Mouse (Mus musculus) spleen, postnatal 36 days (tissue): ENCODE measurements around the gene Ccng2.

ENCODE experiments used
- DNase-seq, 2 experiments: peaks; one replicate each; pipeline ENCODE4 v3.0.0; 2022; ENCODE audit warnings: low spot score in 2 of 2, mixed read lengths in 1 of 2

Ccng2 gene

GRCm38 (mm10) chr5:93263396-93264075, 3.5 kb upstream of the Ccng2 start:
- peak; percentile 31 to 36 for DNase-seq

GRCm38 (mm10) chr5:93264136-93264700, 2.8 kb upstream of the Ccng2 start:
- no peak for DNase-seq

DNA sequence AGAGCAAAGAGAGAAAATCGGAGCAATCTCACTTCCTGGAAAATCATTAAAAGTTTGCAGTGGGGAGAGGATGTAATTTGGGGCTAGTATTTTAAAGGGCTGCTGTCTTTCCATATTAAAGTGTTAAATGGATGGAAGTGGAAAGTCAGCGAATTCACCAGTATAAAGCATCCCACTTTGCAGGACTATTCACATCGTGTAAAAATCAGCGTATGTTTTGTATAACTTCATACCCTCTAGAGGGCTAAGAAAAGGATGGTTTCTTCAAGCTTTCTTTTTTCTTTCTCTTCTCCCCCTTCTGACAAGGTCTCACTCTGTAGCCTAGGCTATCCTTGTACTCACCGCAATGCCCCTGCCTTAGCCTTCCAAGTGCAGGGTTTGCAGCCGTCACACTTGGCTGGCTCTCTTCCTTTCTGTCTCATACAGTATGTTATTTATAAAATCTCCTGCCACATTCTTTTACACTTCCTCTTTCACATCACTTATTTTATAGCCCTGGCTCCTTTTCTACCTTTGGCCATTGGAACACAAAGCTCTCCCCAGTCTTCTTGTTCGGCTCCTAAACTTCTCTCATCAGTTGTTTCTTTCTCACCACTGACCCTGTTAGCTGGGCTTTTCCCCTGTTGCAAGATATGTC, 1.8 kb upstream of the Ccng2 start:
- DNase-seq = peak; percentile 70 to 79

DNA sequence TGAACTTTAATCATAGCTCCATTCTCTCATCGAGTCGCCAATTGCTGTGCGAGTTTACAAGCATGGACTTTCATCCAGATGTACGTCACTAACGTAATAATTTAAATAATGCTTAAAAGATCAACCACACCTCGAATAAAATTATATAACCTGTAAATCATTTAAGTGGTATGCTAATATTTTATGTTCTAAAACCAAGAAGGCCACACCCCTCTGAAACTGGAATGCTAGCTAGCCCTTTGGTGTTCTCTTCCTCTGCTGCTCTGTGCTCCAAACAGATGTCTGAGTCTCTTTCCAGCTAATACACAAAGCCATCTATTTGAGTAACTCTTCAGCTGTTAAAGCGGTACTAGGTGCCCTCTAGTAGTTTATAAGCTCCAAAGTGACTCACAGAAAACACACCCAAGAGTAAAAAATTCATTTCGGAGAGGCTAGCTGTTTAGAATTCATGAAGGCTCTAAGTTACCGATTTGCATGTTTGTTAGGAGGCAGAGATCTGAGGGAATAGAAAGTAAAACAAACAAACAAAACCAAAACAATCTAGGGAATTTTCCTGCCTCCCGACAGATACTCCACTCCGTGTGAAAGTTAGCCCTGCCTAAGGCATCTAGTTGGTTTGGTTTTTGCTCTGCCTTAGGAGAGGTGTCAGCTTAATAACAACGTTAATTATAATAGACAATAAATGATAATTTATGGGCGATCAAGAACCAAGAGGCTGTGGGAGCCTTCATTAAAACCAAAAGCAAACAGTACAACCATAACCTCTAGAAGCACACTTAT, 1.1 kb upstream of the Ccng2 start:
- peak in 1 of 2 experiments; percentile 25 for DNase-seq

- DNase-seq = peak; percentile 88 to 90
Measured at GRCm38 (mm10) chr5:93267851-93268606, 972 bp downstream of the Ccng2 start.

GRCm38 (mm10) chr5:93270095-93270494, 3.0 kb downstream of the Ccng2 start:
- DNase-seq = no peak

DNA sequence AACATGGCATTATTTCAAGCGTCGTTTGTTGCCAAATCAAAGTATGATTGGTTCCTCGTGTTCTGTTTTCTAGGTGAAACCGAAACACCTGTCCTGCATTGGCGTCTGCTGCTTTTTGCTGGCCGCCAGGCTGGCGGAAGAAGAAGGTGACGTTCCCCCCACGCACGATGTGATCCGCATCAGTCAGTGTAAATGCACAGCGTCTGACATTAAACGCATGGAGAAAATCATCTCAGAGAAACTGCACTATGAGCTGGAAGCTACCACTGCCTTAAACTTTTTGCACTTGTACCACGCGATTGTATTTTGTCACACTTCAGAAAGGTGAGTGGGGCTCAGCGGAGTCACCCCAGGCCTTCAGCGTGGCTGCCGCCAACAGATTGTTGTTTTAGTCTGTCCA, 3.7 kb downstream of the Ccng2 start:
- no peak for DNase-seq

DNA sequence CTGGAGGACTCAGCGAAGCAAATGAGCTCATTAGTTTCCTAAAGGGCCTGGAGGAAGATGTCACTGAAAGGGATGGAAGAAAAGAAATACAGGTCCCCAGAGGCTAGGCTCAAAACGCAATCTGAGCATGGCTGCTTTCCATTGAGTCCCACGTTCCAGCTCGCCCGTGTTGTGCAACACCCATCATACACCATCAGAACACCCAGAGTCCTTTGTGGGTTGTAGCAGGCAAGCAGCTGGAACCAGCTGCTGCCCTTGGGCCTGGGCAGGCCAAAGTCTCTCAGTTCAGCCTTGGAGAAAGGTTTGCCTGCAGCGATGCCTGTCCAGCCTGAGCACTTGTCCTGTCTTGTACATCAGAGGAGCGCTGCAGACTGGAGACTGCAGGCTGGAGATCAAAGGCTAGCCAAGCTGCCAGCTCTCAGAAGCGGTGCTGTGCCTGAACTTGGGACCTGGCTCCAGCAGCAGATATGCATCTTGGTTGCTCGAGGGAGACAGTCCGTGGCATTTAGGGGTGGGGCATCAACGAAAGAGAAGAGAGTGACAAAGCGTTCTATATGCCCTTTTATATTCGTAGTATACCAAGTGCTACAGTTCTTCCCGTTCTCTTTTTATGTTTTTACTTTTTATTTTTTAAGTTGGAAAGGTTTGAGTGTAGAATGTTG, 15.5 kb downstream of the Ccng2 start:
- no peak for DNase-seq

- no peak for DNase-seq
Measured at GRCm38 (mm10) chr5:93283109-93283508, 16.1 kb downstream of the Ccng2 start.

DNA sequence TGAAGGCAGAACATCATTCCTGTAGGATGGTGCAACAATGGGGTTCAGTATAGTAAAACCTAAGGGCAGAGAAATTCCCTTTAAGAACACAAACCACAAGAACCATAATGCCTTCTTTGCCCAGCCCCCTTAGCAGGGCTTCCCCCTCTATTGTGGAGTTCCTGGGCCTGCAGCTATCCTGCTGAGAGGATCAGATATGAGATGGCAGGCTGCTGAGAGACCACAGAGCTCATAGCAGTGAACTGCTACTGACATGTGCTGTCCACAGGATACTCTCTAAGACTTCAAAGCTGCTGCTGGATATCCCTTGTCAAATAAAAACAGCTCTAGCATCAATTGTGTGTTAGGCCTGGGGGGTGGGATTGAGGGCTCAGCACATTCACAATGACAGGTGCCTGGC, 21.5 kb downstream of the Ccng2 start:
- DNase-seq = no peak

GRCm38 (mm10) chr5:93290282-93290681, 23.2 kb downstream of the Ccng2 start:
- no peak for DNase-seq

DNA sequence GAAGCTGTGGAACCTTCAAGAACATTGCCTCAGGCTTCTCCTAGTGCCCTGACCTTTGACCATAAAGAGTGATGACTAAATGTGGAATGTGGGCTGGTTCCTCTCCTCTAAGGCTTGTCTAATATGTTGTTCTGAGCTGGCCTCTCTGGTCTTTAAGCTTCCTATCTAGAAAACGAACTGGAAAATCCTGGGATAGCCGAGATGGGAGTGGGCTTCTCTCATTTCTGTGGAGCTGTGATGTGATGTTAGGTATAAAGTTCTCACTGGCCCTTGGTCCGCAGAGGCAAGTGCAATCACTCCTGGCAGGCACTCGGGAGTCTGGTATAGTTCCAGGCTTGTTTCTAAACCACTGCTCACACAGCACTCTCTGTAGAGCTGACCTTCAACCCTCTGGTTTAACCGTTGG, 29.3 kb downstream of the Ccng2 start:
- DNase-seq = no peak

- DNase-seq = no peak
Measured at GRCm38 (mm10) chr5:93296754-93297153, 29.7 kb downstream of the Ccng2 start.

DNA sequence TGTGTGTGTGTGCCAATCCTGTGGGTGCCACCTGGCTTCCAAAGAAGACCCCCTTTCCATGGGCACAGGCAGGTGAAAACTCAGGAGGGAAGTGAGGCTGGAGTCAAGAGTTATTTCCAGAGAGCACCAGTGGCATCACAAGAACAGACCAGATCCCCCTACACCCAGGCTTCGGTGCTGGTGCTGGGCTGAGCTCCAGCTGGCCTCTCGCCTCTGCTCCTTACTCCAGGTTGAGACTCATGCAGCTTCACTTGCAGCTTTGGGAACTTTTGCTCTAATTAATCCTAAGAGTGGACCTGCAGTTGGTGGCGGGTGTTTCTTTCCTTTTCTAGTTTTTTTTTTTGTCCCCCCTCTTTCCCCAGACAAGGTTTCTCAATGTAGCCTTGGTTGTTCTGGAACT, 30.3 kb downstream of the Ccng2 start:
- no peak for DNase-seq

- no peak for DNase-seq
Measured at GRCm38 (mm10) chr5:93305126-93305830, 38.2 kb downstream of the Ccng2 start.

DNA sequence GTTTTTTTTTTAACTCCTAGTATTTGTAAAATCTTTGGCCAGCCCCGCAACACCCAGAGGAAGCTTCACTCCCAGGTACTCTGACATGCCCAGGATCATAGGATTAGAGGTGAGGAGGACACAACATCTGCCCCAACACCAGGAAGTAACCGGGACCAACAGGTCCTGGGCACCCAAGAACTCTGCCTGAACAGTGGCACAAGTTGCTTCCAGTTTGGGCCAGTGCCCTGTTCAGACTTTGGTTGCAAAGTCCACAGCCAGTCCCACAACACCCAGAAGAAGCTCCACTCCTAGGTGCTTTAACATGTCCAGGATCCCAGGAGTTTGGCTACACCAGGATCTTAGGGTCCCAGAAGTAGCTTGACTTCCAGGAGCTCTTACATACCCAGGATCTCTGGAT, 41.9 kb downstream of the Ccng2 start:
- DNase-seq = no peak

DNA sequence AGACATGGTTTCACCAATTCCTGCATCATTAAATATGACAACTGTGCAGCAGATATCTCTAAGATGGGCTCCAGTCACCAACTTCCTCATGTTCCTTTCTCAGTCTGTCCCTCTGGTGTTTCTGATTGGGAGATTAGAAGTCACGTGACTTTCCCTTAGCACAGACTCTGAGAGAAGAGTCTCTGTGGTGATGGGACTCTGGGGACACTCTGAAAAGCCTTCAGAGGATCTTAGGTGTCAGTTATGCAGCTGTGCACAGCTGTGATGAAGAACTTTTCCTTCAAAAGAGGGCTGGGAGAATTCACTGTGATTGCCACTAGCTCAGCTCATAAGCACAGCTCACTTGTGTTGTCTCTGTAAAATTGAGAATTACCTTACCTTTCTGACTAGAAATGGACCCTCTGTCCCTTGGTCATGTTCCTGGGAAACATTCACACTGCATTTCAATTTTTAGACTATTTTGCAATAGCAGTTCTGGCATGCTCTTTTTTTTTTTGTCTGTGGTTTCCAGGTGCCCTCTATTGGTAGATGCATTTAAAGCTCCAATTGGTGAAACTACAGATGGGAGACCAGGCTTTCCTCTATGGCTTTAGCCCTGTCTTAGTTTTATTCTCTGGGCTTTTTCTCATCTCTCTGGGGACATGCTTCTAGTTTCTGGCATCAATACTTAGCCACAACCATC, 56.4 kb downstream of the Ccng2 start:
- peak; percentile 6 to 9 for DNase-seq
